Mouse (Mus musculus) cerebral cortex, adult 2 months (tissue): ENCODE data around the gene Ipo9.

ENCODE experiments used
- WGBS: fragments of 180-500 bp; shearing (Covaris S2); methylation state at CpG from one replicate; pipeline ENCODE4 v1.1.7; 2018; 5-methylcytosine and 5-hydroxymethylcytosine counted together

The Ipo9 gene

GRCm38 (mm10) chr1:135368245-135368644 is 62.1 kb downstream of the Ipo9 start:
- under 1% methylated on average over 20 of the region's 20 CpGs for WGBS

- 60% methylated on average over 8 of the region's 8 CpGs for WGBS
Observed at GRCm38 (mm10) chr1:135367595-135367994, 62.7 kb downstream of the Ipo9 start.

GRCm38 (mm10) chr1:135367005-135367404 is 63.3 kb downstream of the Ipo9 start:
- WGBS: 49% methylated on average over 7 of the region's 7 CpGs

- WGBS: 79% methylated on average over 8 of the region's 8 CpGs
Observed at GRCm38 (mm10) chr1:135363446-135363845, 66.9 kb downstream of the Ipo9 start.

- WGBS: 73% methylated on average over 4 of the region's 4 CpGs
Observed at GRCm38 (mm10) chr1:135361491-135361890, 68.8 kb downstream of the Ipo9 start.

- 53% methylated on average over 2 of the region's 2 CpGs for WGBS
Observed at GRCm38 (mm10) chr1:135359071-135359470, 71.2 kb downstream of the Ipo9 start.

GRCm38 (mm10) chr1:135351953-135352352 is 78.3 kb downstream of the Ipo9 start:
- 66% methylated on average over 3 of the region's 3 CpGs for WGBS

GRCm38 (mm10) chr1:135347498-135348169 is 82.7 kb downstream of the Ipo9 start:
- WGBS: 50% methylated on average over 4 of the region's 4 CpGs

GRCm38 (mm10) chr1:135346891-135347290 is 83.4 kb downstream of the Ipo9 start:
- 83% methylated on average over 3 of the region's 3 CpGs for WGBS

GRCm38 (mm10) chr1:135344026-135344425 is 86.3 kb downstream of the Ipo9 start:
- WGBS: 74% methylated on average over 4 of the region's 4 CpGs

- 74% methylated on average over 8 of the region's 8 CpGs for WGBS
Observed at GRCm38 (mm10) chr1:135341947-135342346, 88.4 kb downstream of the Ipo9 start.
